Mouse (Mus musculus) MEL (cell line): ENCODE results near the gene Efna2.

ENCODE experiments used
- CTCF ChIP-seq, 3 experiments: IDR thresholded peaks in 2 of 3; conservative IDR thresholded peaks in 1 of 3; 2 replicates each; pipeline ENCODE4 v1.5.1; 2011 to 2012; ENCODE audit warnings: low read length in 3 of 3, low read depth in 2 of 3, mild to moderate bottlenecking in 2 of 3, improper control_type of control experiment in 1 of 3, inconsistent platforms in 1 of 3, mixed read lengths in 1 of 3, moderate library complexity in 1 of 3; ENCODE audit not compliant: control insufficient read depth in 1 of 3, insufficient read depth in 1 of 3, poor library complexity in 1 of 3, severe bottlenecking in 1 of 3
- E2F4 ChIP-seq: IDR thresholded peaks from 2 replicates; pipeline ENCODE4 v1.6.1; 2011; ENCODE audit warnings: low read depth, low read length, improper control_type of control experiment, borderline replicate concordance
- EP300 ChIP-seq, 2 experiments: IDR thresholded peaks; 2 replicates each; pipeline ENCODE4 v1.6.1; 2011; ENCODE audit warnings: improper control_type of control experiment in 2 of 2, low read length in 2 of 2, low read depth in 1 of 2, mild to moderate bottlenecking in 1 of 2
- HCFC1 ChIP-seq: IDR thresholded peaks from 2 replicates; pipeline ENCODE4 v1.6.1; 2012; ENCODE audit warnings: low read depth, mild to moderate bottlenecking, inconsistent platforms, low read length, improper control_type of control experiment, moderate library complexity
- MYC ChIP-seq: IDR thresholded peaks from 2 replicates; pipeline ENCODE4 v1.6.1; 2011; ENCODE audit warnings: low read depth, mild to moderate bottlenecking, low read length, improper control_type of control experiment, moderate library complexity
- SMC3 ChIP-seq: IDR thresholded peaks from 2 replicates; pipeline ENCODE4 v1.6.1; 2011; ENCODE audit warnings: low read depth, low read length, improper control_type of control experiment
- UBTF ChIP-seq: IDR thresholded peaks from 2 replicates; pipeline ENCODE4 v1.6.1; 2012; ENCODE audit warnings: low read depth, mild to moderate bottlenecking, inconsistent platforms, low read length, improper control_type of control experiment, moderate library complexity, borderline replicate concordance; ENCODE audit not compliant: insufficient read depth
- USF1 ChIP-seq: IDR thresholded peaks from 2 replicates; pipeline ENCODE4 v1.6.1; 2014; ENCODE audit warnings: low read depth, mild to moderate bottlenecking, inconsistent platforms, low read length, improper control_type of control experiment, moderate library complexity
- ZKSCAN1 ChIP-seq: IDR thresholded peaks from 2 replicates; pipeline ENCODE4 v1.6.1; 2012; ENCODE audit warnings: low read depth, mild to moderate bottlenecking, inconsistent platforms, low read length, improper control_type of control experiment, moderate library complexity

- TF ChIP-seq CTCF (IDR thresholded peaks at IDR 0.05 in 2 of 3, conservative IDR thresholded peaks at IDR 0.05 in 1 of 3; ENCODE audit: control insufficient read depth in 1 of 3, insufficient read depth in 1 of 3, low read depth in 2 of 3, low read length in 3 of 3, poor library complexity in 1 of 3, severe bottlenecking in 1 of 3) (peak; percentile 23 to 88 (median 81); a peak in 5 of 6 replicates), HCFC1 (no peak; the same call in none of the 2 replicates), ZKSCAN1 (no peak), SMC3 (peak; percentile 63), MYC (peak; percentile 73; the same call in 1 of the 2 replicates), E2F4 (no peak), UBTF (no peak), USF1 (no peak), EP300 (IDR thresholded peaks at IDR 0.05; ENCODE audit: low read depth in 1 of 2, low read length in 2 of 2) (no peak; a peak in 2 of 4 replicates)
Observed at GRCm38 (mm10) chr10:80148610-80149290, 30.5 kb upstream of the Efna2 start.
